Mouse (Mus musculus) small intestine, adult 2 months (tissue): Measurements from ENCODE around the gene Ankfn1.

Source experiments
- CTCF ChIP-seq: fragments of 200-500 bp; IDR thresholded peaks from 2 replicates; pipeline ENCODE4 v1.5.1; 2012; ENCODE audit warnings: low read depth, mild to moderate bottlenecking, control low read depth, inconsistent platforms, low read length, moderate library complexity, mixed read lengths; ENCODE audit not compliant: insufficient replicate concordance, insufficient read length; ENCODE audit errors: extremely low read depth
- POLR2A ChIP-seq: fragments of 200-500 bp; IDR thresholded peaks from 2 replicates; pipeline ENCODE4 v1.6.1; 2012; ENCODE audit warnings: low read depth, mild to moderate bottlenecking, control low read depth, inconsistent platforms, low read length, moderate library complexity

- no peak for TF ChIP-seq POLR2A
- no peak for TF ChIP-seq CTCF
These were observed 41.1 kb upstream of the Ankfn1 start for GRCm38 (mm10) chr11:89818594-89818993.
